Comparison of ENCODE assay signal across 28 mouse cellular contexts in genomic region chr1:75440661-75441060, GRCm38 (mm10). TPM values are rescaled to one million over a fixed set of nuclear protein-coding genes. Genes with fewer than 3 reads are reported as not detected.
DNase-seq lines count a peak whose midpoint lies in the region; ATAC-seq lines count a peak whose summit lies in the region.
"Had no signal": no experiment of that assay in that cellular context is flagged by ENCODE, and none has a peak within 500 bp of the region (broad histone marks: within the 10 kb centered on the region; RNA-seq: fewer than 3 reads in every experiment).

No protein-coding gene starts in this region.

- DNase-seq in cerebellum, postnatal 4 days (ENCODE audit: low spot score in 2 of 2) = no peak
- DNase-seq in midbrain, embryonic 10.5 days (ENCODE audit: low spot score) = no peak
- DNase-seq in midbrain, embryonic 11.5 days (ENCODE audit: low spot score, missing footprints) = no peak
- DNase-seq in cerebellum, adult 9-10 months = peak; percentile 78
- peak; percentile 55 to 57 for DNase-seq in cerebellum, postnatal 36 days
- no peak for DNase-seq in urinary bladder, adult 2 months (ENCODE audit: low spot score)
- DNase-seq in urinary bladder, postnatal 10 days (ENCODE audit: low spot score) = no peak
- DNase-seq: adrenal gland, adult 2 months; adrenal gland, postnatal 36 days; forebrain, postnatal 0 days; gastrocnemius, postnatal 10 days; heart, postnatal 14 days; kidney, adult 18-20 months; kidney, postnatal 36 days; liver, postnatal 0 days; lung, postnatal 36 days had no signal

- H3K4me3 ChIP-seq in midbrain, embryonic 10.5 days = no peak overlapping the region
- no peak overlapping the region for H3K4me3 ChIP-seq in midbrain, embryonic 11.5 days (ENCODE audit: low read depth, low read length)
- H3K4me3 ChIP-seq: erythroblast, embryonic 14.5 days; heart, embryonic 13.5 days; kidney, embryonic 15.5 days; layer of hippocampus, adult 2 months; left cerebral cortex, adult 2 months; liver, embryonic 12.5 days; midbrain, embryonic 13.5 days; stomach, embryonic 15.5 days had no signal

- H3K27ac ChIP-seq in midbrain, embryonic 10.5 days (replicated peaks) = peak overlapping the region; percentile 58
- no peak overlapping the region for H3K27ac ChIP-seq in midbrain, embryonic 11.5 days (ENCODE audit: low read depth, low read length)
- H3K27ac ChIP-seq: heart, embryonic 13.5 days; hindbrain, embryonic 14.5 days; kidney, embryonic 15.5 days; layer of hippocampus, adult 2 months; left cerebral cortex, adult 2 months; liver, embryonic 12.5 days; midbrain, embryonic 13.5 days; stomach, embryonic 15.5 days had no signal

- H3K36me3 ChIP-seq in midbrain, embryonic 10.5 days = peaks cover 15% of the 10 kb centered on the region
- H3K36me3 ChIP-seq in midbrain, embryonic 11.5 days (ENCODE audit: control insufficient read depth, insufficient read depth, low read length) = no peaks in the 10 kb centered on the region

- no peaks in the 10 kb centered on the region for H3K9me3 ChIP-seq in midbrain, embryonic 10.5 days (replicated peaks)
- no peaks in the 10 kb centered on the region for H3K9me3 ChIP-seq in midbrain, embryonic 11.5 days (ENCODE audit: control insufficient read depth, low read length)
- H3K9me3 ChIP-seq: heart, embryonic 13.5 days; kidney, embryonic 15.5 days; liver, embryonic 12.5 days; midbrain, embryonic 13.5 days; stomach, embryonic 15.5 days had no signal

- H3K9ac ChIP-seq in midbrain, embryonic 11.5 days (ENCODE audit: low read length) = no peak overlapping the region
- H3K9ac ChIP-seq: forebrain, postnatal 0 days; heart, embryonic 13.5 days; hindbrain, embryonic 14.5 days; kidney, embryonic 15.5 days; liver, embryonic 12.5 days; liver, postnatal 0 days; midbrain, embryonic 13.5 days; stomach, embryonic 15.5 days had no signal

- no peak overlapping the region for H3K4me2 ChIP-seq in midbrain, embryonic 11.5 days
- H3K4me2 ChIP-seq: heart, embryonic 13.5 days; hindbrain, embryonic 14.5 days; kidney, embryonic 15.5 days; liver, embryonic 12.5 days; midbrain, embryonic 13.5 days; stomach, embryonic 15.5 days had no signal

- H3K4me1 ChIP-seq in midbrain, embryonic 10.5 days = peaks cover 77% of the 10 kb centered on the region
- peaks cover 43% of the 10 kb centered on the region for H3K4me1 ChIP-seq in midbrain, embryonic 11.5 days (ENCODE audit: control insufficient read depth, insufficient read depth, low read length)

- peaks cover 23% of the 10 kb centered on the region for H3K27me3 ChIP-seq in midbrain, embryonic 10.5 days (ENCODE audit: low read depth, poor library complexity, severe bottlenecking)
- no peaks in the 10 kb centered on the region for H3K27me3 ChIP-seq in midbrain, embryonic 11.5 days (ENCODE audit: control insufficient read depth, insufficient read depth, low read length)
- H3K27me3 ChIP-seq: CH12.LX; midbrain, embryonic 13.5 days had no signal

- WGBS in midbrain, embryonic 10.5 days = 95% methylated on average over 7 of the region's 7 CpGs
- WGBS in midbrain, embryonic 11.5 days = 94% methylated on average over 7 of the region's 7 CpGs

- ATAC-seq in cerebellum, adult (ENCODE audit: insufficient number of reproducible peaks, low FRiP score, low TSS enrichment) = 0 out of 2 replicates have a peak, but pooled peaks have one; percentile 1
- no peak for ATAC-seq in midbrain, embryonic 11.5 days (ENCODE audit: low FRiP score)
- ATAC-seq: activated CD4-positive, CD25-positive, alpha-beta regulatory T cell, adult 4 months; forebrain, postnatal 0 days; liver, embryonic 12.5 days; liver, postnatal 0 days; midbrain, embryonic 13.5 days had no signal

RNA-seq across cellular contexts. Expression of gene Gmppa, which starts 4.9 kb away (rescaled TPM):
- polyA plus RNA-seq in midbrain, embryonic 10.5 days (2016; fragmentation: Nextera tagmentation; extraction: Ambion mirVana) = 70.2 and 73.1 TPM in 2 replicates
- 56.1 and 56.4 TPM in 2 replicates for polyA plus RNA-seq in midbrain, embryonic 11.5 days (2014; fragmentation: Nextera tagmentation; extraction: Ambion mirVana)
- 140 and 188 TPM in 2 replicates for polyA plus RNA-seq in urinary bladder, adult 2 months (2012; rRNA removed)

RNA-seq across cellular contexts. Expression of gene Asic4, which starts 9.6 kb away (rescaled TPM):
- polyA plus RNA-seq in midbrain, embryonic 10.5 days (2016; fragmentation: Nextera tagmentation; extraction: Ambion mirVana) = 6.1 and 17.7 TPM in 2 replicates
- 4.6 and 5.9 TPM in 2 replicates for polyA plus RNA-seq in midbrain, embryonic 11.5 days (2014; fragmentation: Nextera tagmentation; extraction: Ambion mirVana)
- 0.03 and 0.06 TPM in 2 replicates for polyA plus RNA-seq in urinary bladder, adult 2 months (2012; rRNA removed)
- polyA plus RNA-seq: activated CD4-positive, CD25-positive, alpha-beta regulatory T cell, adult 4 months; erythroblast, embryonic 14.5 days; liver, postnatal 0 days had no signal

RNA-seq across cellular contexts. Expression of gene Chpf, which starts 38.4 kb away (rescaled TPM):
- polyA plus RNA-seq in midbrain, embryonic 10.5 days (2016; fragmentation: Nextera tagmentation; extraction: Ambion mirVana) = 24.4 and 25.2 TPM in 2 replicates
- polyA plus RNA-seq in midbrain, embryonic 11.5 days (2014; fragmentation: Nextera tagmentation; extraction: Ambion mirVana) = 15.2 and 20.8 TPM in 2 replicates
- 65.0 and 69.4 TPM in 2 replicates for polyA plus RNA-seq in urinary bladder, adult 2 months (2012; rRNA removed)

RNA-seq across cellular contexts. Expression of gene Tmem198, which starts 38.7 kb away (rescaled TPM):
- polyA plus RNA-seq in midbrain, embryonic 10.5 days (2016; fragmentation: Nextera tagmentation; extraction: Ambion mirVana) = 9.9 and 17.4 TPM in 2 replicates
- 11.6 and 13.0 TPM in 2 replicates for polyA plus RNA-seq in midbrain, embryonic 11.5 days (2014; fragmentation: Nextera tagmentation; extraction: Ambion mirVana)
- polyA plus RNA-seq in urinary bladder, adult 2 months (2012; rRNA removed) = 1.1 and 1.6 TPM in 2 replicates
- polyA plus RNA-seq: liver, postnatal 0 days had no signal

Comparison
In these comparisons a context has a peak if more than half of its experiments do, and no peak if none do; other contexts are left out.
1. DNase-seq: peak in cerebellum, adult 9-10 months (single experiment) and cerebellum, postnatal 36 days (2 of 2); none in cerebellum, postnatal 4 days (0 of 2), midbrain, embryonic 10.5 days (single experiment), midbrain, embryonic 11.5 days (single experiment), urinary bladder, adult 2 months (single experiment) and urinary bladder, postnatal 10 days (single experiment).